Mouse (Mus musculus) hindbrain, embryonic 15.5 days (tissue): ENCODE results near the gene Nab2. TPM values are rescaled to one million over a fixed set of nuclear protein-coding genes. Genes with fewer than 3 reads are reported as not detected.
A peak's percentile ranks its signal among the peaks of the same experiment; 100 is the strongest.

ENCODE experiments used
- ATAC-seq: fragments of 200-750 bp; cut with Nextera tagmentation; 2 replicates; pipeline ENCODE4 v1.8.0; 2017; ENCODE audit warnings: low read depth, moderate number of reproducible peaks, moderate TSS enrichment; ENCODE audit not compliant: low FRiP score
- H3K27ac ChIP-seq: fragments of 300-500 bp; sonication (generic); replicated peaks from 2 replicates; pipeline ENCODE4 v1.5.1; 2015; ENCODE audit warnings: mild to moderate bottlenecking, inconsistent platforms
- H3K27me3 ChIP-seq: fragments of 300-500 bp; sonication (generic); 2 replicates; pipeline ENCODE4 v1.6.1; 2015; ENCODE audit warnings: control low read depth, inconsistent platforms
- H3K36me3 ChIP-seq: fragments of 300-500 bp; sonication (generic); 2 replicates; pipeline ENCODE4 v1.6.1; 2015; ENCODE audit warnings: control low read depth, inconsistent platforms
- H3K4me1 ChIP-seq: fragments of 300-500 bp; sonication (generic); replicated peaks from 2 replicates; pipeline ENCODE4 v1.6.1; 2015; ENCODE audit warnings: control low read depth, inconsistent platforms
- H3K4me2 ChIP-seq: fragments of 300-500 bp; sonication (generic); 2 replicates; pipeline ENCODE4 v1.6.1; 2015; ENCODE audit warnings: moderate library complexity, mild to moderate bottlenecking, inconsistent platforms
- H3K4me3 ChIP-seq: fragments of 300-500 bp; sonication (generic); 2 replicates; pipeline ENCODE4 v1.5.1; 2015; ENCODE audit warnings: mild to moderate bottlenecking, inconsistent platforms
- H3K9ac ChIP-seq: fragments of 300-500 bp; sonication (generic); 2 replicates; pipeline ENCODE4 v1.6.1; 2015; ENCODE audit warnings: inconsistent platforms
- H3K9me3 ChIP-seq: fragments of 300-500 bp; sonication (generic); 2 replicates; pipeline ENCODE4 v1.6.1; 2016; ENCODE audit warnings: control low read depth, inconsistent platforms
- WGBS: fragments of 180-500 bp; shearing (Covaris S2); methylation state at CpG from one replicate; pipeline ENCODE4 v1.1.7; 2015; 5-methylcytosine and 5-hydroxymethylcytosine counted together
- polyA plus RNA-seq: library from polyadenylated mRNA; unstranded; fragments of >200 nt; fragmentation: Nextera tagmentation; extraction: Ambion mirVana; gene quantifications from 2 replicates; pipeline ENCODE4 v1.2.1, GENCODE M21; 2015

Nab2 gene
- polyA plus RNA-seq, 1 experiment from 2014 or later: 2.7 TPM

GRCm38 (mm10) chr10:127669170-127669569, 802 bp upstream of the Nab2 start:
- peaks cover 42% of the 10 kb centered on the region for H3K4me1 ChIP-seq

DNA sequence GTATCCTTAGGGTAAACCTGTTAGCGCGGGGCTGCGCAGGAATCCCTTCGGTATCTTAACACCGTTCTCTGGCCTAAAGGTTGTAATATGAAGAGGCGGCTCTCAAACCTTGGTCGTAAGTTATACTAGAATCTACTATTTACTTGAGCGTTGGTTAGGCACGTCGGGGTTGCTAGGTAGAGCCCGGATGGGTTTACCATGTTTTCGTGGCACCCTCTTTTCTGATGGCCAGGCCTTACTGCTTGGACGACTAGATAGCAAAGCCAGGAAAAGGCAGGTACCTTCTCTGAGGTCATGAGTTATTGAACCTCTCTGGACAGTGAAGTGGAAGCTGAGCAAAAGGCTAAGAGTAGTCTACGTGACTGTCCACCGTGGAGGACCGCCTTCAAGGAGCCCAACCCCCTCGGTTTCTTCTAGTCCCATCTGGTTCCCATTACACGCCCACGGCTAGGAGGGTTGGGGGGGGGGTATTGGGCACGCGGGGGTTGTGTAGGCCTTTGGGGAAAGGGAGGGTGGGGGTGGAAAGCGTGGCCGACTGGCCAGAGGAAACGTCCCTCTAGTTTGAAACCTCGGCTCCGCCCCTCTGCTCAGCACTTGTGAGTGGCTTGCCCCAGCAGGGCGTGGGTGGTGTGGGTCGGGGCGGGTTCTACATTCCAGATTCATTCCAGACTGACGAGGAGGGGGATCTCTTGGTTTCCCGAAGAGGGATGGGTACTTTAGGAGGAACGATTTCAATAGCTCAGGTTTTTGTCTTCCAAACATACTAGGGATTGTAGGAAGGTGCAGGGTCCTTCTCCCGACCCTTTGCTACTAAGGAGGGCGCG, 887 bp downstream of the Nab2 start:
- H3K27me3 ChIP-seq: peaks cover 59% of the 10 kb centered on the region
- WGBS: 2% methylated on average over 35 of the region's 35 CpGs
- H3K27ac ChIP-seq: peak overlapping the region; percentile 73
- H3K9me3 ChIP-seq: no peaks in the 10 kb centered on the region
- no peaks in the 10 kb centered on the region for H3K36me3 ChIP-seq
- peak overlapping the region; percentile 49 for H3K4me3 ChIP-seq
- peak overlapping the region; percentile 91 for H3K4me2 ChIP-seq
- peak overlapping the region; percentile 47; the same call in 1 of the 2 replicates for H3K9ac ChIP-seq
- ATAC-seq: no peak
- peaks cover 46% of the 10 kb centered on the region for H3K4me1 ChIP-seq

More at GRCm38 (mm10) chr10:127669170-127669569, 802 bp upstream of the Nab2 start:
- H3K9me3 ChIP-seq: no peaks in the 10 kb centered on the region
- H3K9ac ChIP-seq: no peak overlapping the region
- H3K36me3 ChIP-seq: no peaks in the 10 kb centered on the region
- H3K4me2 ChIP-seq: peak overlapping the region; percentile 91; the same call in 1 of the 2 replicates
- peaks cover 42% of the 10 kb centered on the region for H3K27me3 ChIP-seq
- H3K4me3 ChIP-seq: no peak overlapping the region
- ATAC-seq: no peak
- no peak overlapping the region; the same call in 1 of the 2 replicates for H3K27ac ChIP-seq
- 22% methylated on average over 7 of the region's 7 CpGs for WGBS

DNA sequence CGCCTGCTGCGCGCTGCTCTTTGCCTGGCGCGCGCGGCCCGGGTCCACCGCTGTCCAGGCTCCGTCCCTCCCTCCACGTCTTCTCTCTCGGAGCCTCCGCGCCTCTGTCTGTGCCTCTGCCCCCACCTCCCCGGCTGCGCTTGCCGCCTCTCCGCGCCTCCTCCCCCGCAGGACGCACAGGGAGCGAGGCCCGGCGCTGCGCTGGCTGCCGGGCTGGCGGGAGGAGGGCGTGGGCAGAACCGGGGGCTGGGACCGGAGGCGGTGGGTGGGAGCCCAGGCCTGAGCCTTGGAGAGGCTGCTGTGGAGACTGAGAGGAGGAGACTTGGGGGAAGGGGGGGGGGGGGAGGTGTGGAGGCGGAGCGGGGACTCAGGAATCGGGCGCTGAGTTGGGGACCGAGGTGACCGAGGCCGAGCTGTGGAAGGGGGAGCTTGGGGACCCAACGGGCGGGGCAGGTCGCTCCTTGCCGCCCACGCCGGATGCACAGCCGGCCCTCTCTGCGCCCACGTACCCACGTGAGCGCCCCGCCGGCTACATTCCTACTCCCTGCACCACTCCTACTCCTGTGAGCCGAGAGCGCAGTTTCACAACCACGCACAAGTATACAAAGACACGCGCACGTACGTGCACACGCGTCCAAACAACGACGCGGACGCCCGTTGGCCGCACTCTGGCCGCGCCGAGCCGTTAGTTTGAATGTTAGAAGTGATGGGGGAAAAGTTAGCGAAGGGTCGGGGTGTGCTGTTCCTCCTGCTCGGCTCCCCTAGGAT, 1.7 kb downstream of the Nab2 start, which contains the start of gene Nemp1:
Gene Nemp1, plus strand, starts transcription at position 401 of the 768 bp plus-strand sequence.
- WGBS: under 1% methylated on average over 63 of the region's 73 CpGs
- H3K4me1 ChIP-seq: peaks cover 54% of the 10 kb centered on the region
- no peaks in the 10 kb centered on the region for H3K9me3 ChIP-seq
- peak within 1 kb of the TSS; percentile 91 for H3K4me2 ChIP-seq
- ATAC-seq: peak; percentile 60
- peak within 1 kb of the TSS; percentile 49 for H3K4me3 ChIP-seq
- H3K27ac ChIP-seq: peak within 1 kb of the TSS; percentile 73
- no peaks in the 10 kb centered on the region for H3K36me3 ChIP-seq
- H3K9ac ChIP-seq: peak within 1 kb of the TSS; percentile 47
- H3K27me3 ChIP-seq: peaks cover 60% of the 10 kb centered on the region

- Histone ChIP-seq H3K9me3 (no peaks in the 10 kb centered on the region), H3K4me3 (peak overlapping the region; percentile 49), H3K4me1 (peaks cover 58% of the 10 kb centered on the region), H3K4me2 (peak overlapping the region; percentile 91), H3K9ac (peak overlapping the region; percentile 47; the same call in 1 of the 2 replicates), H3K27me3 (peaks cover 71% of the 10 kb centered on the region), H3K36me3 (no peaks in the 10 kb centered on the region), H3K27ac (0 out of 2 replicates have a peak overlapping the region, but pooled peaks have one; percentile 6)
- no peak for ATAC-seq
- 4% methylated on average over 14 of the region's 14 CpGs for WGBS
These were observed 2.8 kb downstream of the Nab2 start for GRCm38 (mm10) chr10:127665366-127666181.

GRCm38 (mm10) chr10:127664891-127665290, 3.5 kb downstream of the Nab2 start:
- no peaks in the 10 kb centered on the region for H3K36me3 ChIP-seq
- H3K9me3 ChIP-seq: no peaks in the 10 kb centered on the region
- WGBS: 14% methylated on average over 13 of the region's 13 CpGs
- no peak overlapping the region for H3K9ac ChIP-seq
- peak overlapping the region; percentile 49; the same call in 1 of the 2 replicates for H3K4me3 ChIP-seq
- H3K27ac ChIP-seq: no peak overlapping the region
- H3K4me1 ChIP-seq: peaks cover 58% of the 10 kb centered on the region
- H3K27me3 ChIP-seq: peaks cover 75% of the 10 kb centered on the region
- no peak for ATAC-seq
- H3K4me2 ChIP-seq: peak overlapping the region; percentile 91

DNA sequence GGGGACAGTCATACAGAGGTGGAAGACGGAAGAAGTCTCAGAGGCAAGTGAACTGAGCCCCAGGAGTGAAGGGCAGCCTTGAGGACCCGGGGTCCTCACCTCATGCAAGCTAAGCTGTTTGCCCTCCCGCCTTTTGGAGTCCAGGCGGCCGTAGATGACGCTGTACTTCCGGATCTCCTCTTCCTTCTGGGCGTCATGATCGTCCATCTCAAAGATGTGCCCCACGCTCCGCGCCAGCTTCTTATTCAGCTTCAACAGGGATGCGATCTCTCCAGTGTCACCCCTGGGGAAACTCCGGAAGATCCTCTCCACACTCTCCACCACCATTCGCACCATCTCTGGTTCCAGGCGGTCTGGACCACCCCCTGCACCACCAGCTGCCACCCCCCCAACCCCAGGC, 4.2 kb downstream of the Nab2 start:
- Histone ChIP-seq H3K4me2 (peak overlapping the region; percentile 91; the same call in 1 of the 2 replicates), H3K4me3 (no peak overlapping the region), H3K27ac (no peak overlapping the region), H3K9me3 (no peaks in the 10 kb centered on the region), H3K9ac (no peak overlapping the region), H3K36me3 (no peaks in the 10 kb centered on the region), H3K4me1 (peaks cover 57% of the 10 kb centered on the region), H3K27me3 (peaks cover 70% of the 10 kb centered on the region)
- no peak for ATAC-seq
- 12% methylated on average over 16 of the region's 16 CpGs for WGBS

DNA sequence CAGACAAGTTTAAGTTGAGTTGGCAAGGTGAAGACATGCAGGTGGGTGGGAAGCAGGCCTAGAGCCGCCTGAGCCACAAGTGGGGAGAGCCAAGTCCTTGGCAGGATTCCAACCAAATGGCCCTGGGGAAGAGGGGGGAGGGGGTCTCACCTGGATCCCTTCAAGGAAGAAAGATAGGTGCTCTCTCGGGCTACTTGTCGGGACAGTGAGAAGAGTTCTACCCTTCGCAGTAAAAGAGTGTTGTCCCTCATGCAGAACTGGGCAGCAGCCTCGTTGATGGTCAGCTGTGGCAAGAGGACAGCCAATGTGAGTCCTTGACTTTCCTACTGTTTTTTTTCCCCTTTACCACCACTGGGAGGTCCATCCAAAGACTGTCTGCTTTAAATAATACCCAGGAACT, 4.8 kb downstream of the Nab2 start:
- no peak overlapping the region for H3K27ac ChIP-seq
- no peak overlapping the region for H3K4me3 ChIP-seq
- H3K27me3 ChIP-seq: peaks cover 70% of the 10 kb centered on the region
- H3K4me1 ChIP-seq: peaks cover 51% of the 10 kb centered on the region
- no peak for ATAC-seq
- H3K4me2 ChIP-seq: no peak overlapping the region
- WGBS: 25% methylated on average over 5 of the region's 5 CpGs
- H3K9ac ChIP-seq: no peak overlapping the region
- no peaks in the 10 kb centered on the region for H3K36me3 ChIP-seq
- no peaks in the 10 kb centered on the region for H3K9me3 ChIP-seq

DNA sequence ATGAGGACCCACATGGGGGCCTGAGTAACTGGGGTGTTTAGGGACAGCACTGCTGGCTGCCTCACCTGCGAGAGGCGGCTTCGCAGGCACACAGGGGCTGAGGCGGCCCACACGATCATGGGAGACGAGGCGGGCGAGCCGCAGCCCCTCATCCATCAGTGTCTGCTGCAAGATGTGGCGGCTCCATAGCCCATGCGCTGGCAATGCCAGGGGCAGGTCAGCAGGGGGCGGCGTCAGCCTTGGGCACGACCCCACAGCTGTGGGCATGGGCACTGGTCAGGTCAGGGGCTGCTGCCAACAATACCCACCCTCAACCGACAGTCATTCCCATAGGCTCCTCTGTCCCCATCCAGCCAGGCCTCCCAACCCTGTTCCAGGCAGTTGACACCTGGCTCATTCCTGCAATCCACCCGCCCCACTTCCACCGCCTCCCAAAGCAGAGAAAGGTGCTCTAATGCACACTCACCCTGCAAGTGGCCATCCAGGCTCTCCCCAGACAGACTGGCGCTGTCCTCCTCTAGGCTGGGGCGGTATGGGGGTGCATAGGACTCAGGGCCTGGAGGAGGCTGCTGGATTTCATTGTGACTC, 5.6 kb downstream of the Nab2 start:
- 0 out of 2 replicates have a peak, but pooled peaks have one; percentile 6 for ATAC-seq
- Histone ChIP-seq H3K4me3 (peak overlapping the region; percentile 13; the same call in 1 of the 2 replicates), H3K4me2 (peak overlapping the region; percentile 41), H3K9me3 (no peaks in the 10 kb centered on the region), H3K4me1 (peaks cover 43% of the 10 kb centered on the region), H3K9ac (no peak overlapping the region), H3K27ac (no peak overlapping the region), H3K27me3 (peaks cover 66% of the 10 kb centered on the region), H3K36me3 (no peaks in the 10 kb centered on the region)
- 11% methylated on average over 19 of the region's 19 CpGs for WGBS

DNA sequence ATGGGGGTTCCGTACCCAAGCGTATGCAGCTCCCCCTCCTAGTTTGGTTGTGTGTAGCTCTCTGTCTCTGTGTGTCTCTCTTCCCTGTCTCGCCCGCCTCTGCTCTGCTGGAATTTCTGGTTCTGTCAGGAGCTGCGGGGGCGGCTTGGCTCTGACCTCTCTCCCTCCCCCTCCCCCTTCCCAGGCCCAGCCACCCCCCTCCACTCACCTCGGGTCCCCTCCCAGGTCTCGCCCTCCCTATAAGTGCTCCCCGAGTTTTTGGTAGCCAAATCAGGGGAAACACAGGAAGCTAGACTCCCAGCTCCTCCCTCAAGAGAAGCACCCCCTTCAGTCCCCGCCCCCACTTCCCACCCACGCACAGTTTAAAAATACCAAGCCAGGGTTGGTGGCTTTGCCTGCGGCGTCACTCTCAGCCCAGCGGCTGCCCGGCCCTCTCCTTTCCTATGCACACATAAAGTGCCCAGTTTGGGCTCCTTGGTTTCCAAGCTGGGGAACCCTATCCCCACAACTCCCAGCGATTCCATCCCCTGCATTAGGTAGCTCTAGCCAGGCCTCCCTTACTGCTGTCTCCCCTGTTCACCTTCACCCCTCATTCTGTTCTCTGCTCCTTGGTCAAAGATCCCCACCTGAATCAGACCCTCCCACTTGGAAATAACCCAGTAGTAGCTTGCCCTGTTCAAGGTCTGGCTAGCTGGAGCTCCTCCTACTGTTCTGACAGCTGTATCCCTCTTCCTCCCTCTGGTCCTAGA, 6.3 kb downstream of the Nab2 start:
- no peaks in the 10 kb centered on the region for H3K36me3 ChIP-seq
- H3K4me2 ChIP-seq: peak overlapping the region; percentile 41
- H3K4me3 ChIP-seq: peak overlapping the region; percentile 14; the same call in 1 of the 2 replicates
- ATAC-seq: 0 out of 2 replicates have a peak, but pooled peaks have one; percentile 14
- WGBS: 3% methylated on average over 16 of the region's 16 CpGs
- peaks cover 61% of the 10 kb centered on the region for H3K27me3 ChIP-seq
- 0 out of 2 replicates have a peak overlapping the region, but pooled peaks have one; percentile 46 for H3K27ac ChIP-seq
- H3K4me1 ChIP-seq: peaks cover 37% of the 10 kb centered on the region
- H3K9ac ChIP-seq: no peak overlapping the region
- H3K9me3 ChIP-seq: no peaks in the 10 kb centered on the region

DNA sequence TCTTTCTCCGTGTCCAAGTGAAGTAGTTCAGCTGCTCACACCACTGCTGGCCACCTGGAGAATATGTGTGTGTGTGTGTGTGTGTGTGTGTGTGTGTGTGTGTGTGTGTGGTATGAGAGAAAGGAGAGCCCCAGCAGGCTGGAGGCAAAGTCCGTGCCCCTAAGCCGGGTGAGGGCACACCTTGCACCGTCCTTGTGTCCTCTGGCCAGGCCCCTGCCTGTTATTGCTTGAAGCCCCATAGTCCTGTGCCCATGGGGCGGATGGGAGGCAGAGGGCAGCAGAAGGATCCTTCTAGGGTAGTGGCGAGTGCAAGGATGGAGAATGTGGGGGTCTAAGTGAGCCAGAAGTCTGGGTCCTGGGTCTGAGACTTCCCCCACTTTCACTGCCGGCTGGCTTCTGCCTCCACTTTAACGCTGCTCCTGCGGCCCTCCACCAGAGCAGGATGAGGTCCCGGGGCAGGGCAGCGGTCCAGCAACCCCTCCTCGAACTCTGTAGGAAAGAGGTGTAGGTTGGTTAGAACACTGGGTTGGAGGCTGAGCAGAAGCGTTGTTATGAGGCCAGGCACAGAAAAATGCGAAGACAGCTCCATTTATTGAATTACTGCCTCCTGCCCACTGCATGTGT, 7.0 kb downstream of the Nab2 start:
- peak overlapping the region; percentile 41 for H3K4me2 ChIP-seq
- peaks cover 54% of the 10 kb centered on the region for H3K27me3 ChIP-seq
- H3K36me3 ChIP-seq: no peaks in the 10 kb centered on the region
- peaks cover 30% of the 10 kb centered on the region for H3K4me1 ChIP-seq
- ATAC-seq: no peak
- H3K27ac ChIP-seq: no peak overlapping the region
- peak overlapping the region; percentile 14; the same call in 1 of the 2 replicates for H3K4me3 ChIP-seq
- WGBS: 21% methylated on average over 14 of the region's 14 CpGs
- H3K9ac ChIP-seq: no peak overlapping the region
- no peaks in the 10 kb centered on the region for H3K9me3 ChIP-seq
